Mouse (Mus musculus) macrophage (primary cell): Measurements from ENCODE around the gene Angptl6. TPM values are rescaled to one million over a fixed set of nuclear protein-coding genes. Genes with fewer than 3 reads are reported as not detected.

Experiments used
- H3K27ac ChIP-seq: fragments of 350-480 bp; formaldehyde crosslinking; 2 replicates; pipeline ENCODE4 v1.9.0; 2021
- H3K36me3 ChIP-seq: fragments of 350-480 bp; formaldehyde crosslinking; 2 replicates; pipeline ENCODE4 v1.9.0; 2021; ENCODE audit errors: inconsistent target
- H3K4me3 ChIP-seq: fragments of 350-480 bp; formaldehyde crosslinking; 2 replicates; pipeline ENCODE4 v1.9.0; 2021; ENCODE audit errors: inconsistent target
- H3K79me2 ChIP-seq: fragments of 350-480 bp; formaldehyde crosslinking; 2 replicates; pipeline ENCODE4 v1.9.0; 2021; ENCODE audit errors: inconsistent target
- WGBS: methylation state at CpG from one replicate; pipeline ENCODE4 v1.1.7; 2026; ENCODE audit warnings: inconsistent platforms; ENCODE audit not compliant: missing documents; 5-methylcytosine and 5-hydroxymethylcytosine counted together
- polyA plus RNA-seq: library from polyadenylated mRNA; stranded (reverse); fragments of 250-400 nt; gene quantifications from 3 replicates; pipeline ENCODE4 v1.2.4, GENCODE M21; 2018; ENCODE audit warnings: inconsistent platforms

Gene Angptl6
- polyA plus RNA-seq, 1 experiment from 2014 or later, result 0.46 TPM

DNA sequence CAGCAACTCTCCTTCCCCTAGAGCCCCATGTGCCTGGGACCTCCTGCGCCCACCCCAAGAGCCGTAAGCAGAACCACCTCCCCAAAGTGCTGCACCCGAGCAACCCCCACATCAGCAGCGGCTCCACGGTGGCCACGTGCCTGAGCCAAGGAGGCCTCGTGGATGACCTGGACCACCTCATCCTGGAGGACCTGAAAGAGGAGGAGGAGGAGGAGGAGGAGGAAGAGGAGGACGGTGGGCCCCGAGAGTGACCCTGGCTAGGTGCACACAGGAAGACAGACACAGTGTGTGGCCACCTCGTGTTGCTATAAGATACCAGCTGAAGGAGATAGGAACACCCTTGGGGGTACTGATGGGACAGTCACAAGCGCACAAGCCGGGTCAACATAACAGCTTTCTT lies 6.0 kb downstream of the Angptl6 start:
- H3K36me3 ChIP-seq, result peaks cover 16% of the 10 kb centered on the region; the same call in 1 of the 2 replicates
- no peaks in the 10 kb centered on the region for H3K79me2 ChIP-seq
- no peak overlapping the region for H3K4me3 ChIP-seq
- no peak overlapping the region for H3K27ac ChIP-seq
- 89% methylated on average over 12 of the region's 12 CpGs for WGBS

GRCm38 (mm10) chr9:20872991-20873390 lies 6.5 kb downstream of the Angptl6 start:
- H3K79me2 ChIP-seq, result no peaks in the 10 kb centered on the region
- 98% methylated on average over 10 of the region's 10 CpGs for WGBS
- H3K27ac ChIP-seq, result no peak overlapping the region
- peaks cover 16% of the 10 kb centered on the region; the same call in 1 of the 2 replicates for H3K36me3 ChIP-seq
- H3K4me3 ChIP-seq, result no peak overlapping the region

GRCm38 (mm10) chr9:20870211-20871173 lies 9.0 kb downstream of the Angptl6 start:
- no peak overlapping the region for H3K4me3 ChIP-seq
- WGBS, result 92% methylated on average over 12 of the region's 12 CpGs
- peaks cover 16% of the 10 kb centered on the region; the same call in 1 of the 2 replicates for H3K36me3 ChIP-seq
- H3K27ac ChIP-seq, result no peak overlapping the region
- H3K79me2 ChIP-seq, result no peaks in the 10 kb centered on the region

GRCm38 (mm10) chr9:20869246-20869645 lies 10.3 kb downstream of the Angptl6 start:
- Histone ChIP-seq H3K36me3 (peaks cover 16% of the 10 kb centered on the region; the same call in 1 of the 2 replicates), H3K27ac (no peak overlapping the region)
- 12% methylated on average over 19 of the region's 19 CpGs for WGBS

GRCm38 (mm10) chr9:20868448-20869001 lies 11.0 kb downstream of the Angptl6 start, which contains the start of gene A230050P20Rik:
Gene A230050P20Rik (plus strand): TSS chr9:20868642.
- 2% methylated on average over 53 of the region's 53 CpGs for WGBS
- no peak within 1 kb of the TSS for H3K27ac ChIP-seq

More at GRCm38 (mm10) chr9:20869246-20869645, 10.3 kb downstream of the Angptl6 start:
- Histone ChIP-seq H3K79me2 (no peaks in the 10 kb centered on the region), H3K4me3 (peak overlapping the region; percentile 53)

GRCm38 (mm10) chr9:20866879-20867278 lies 12.6 kb downstream of the Angptl6 start:
- no peaks in the 10 kb centered on the region for H3K79me2 ChIP-seq
- no peak overlapping the region for H3K27ac ChIP-seq
- no peak overlapping the region for H3K4me3 ChIP-seq
- 60% methylated on average over 3 of the region's 3 CpGs for WGBS
- no peaks in the 10 kb centered on the region; the same call in 1 of the 2 replicates for H3K36me3 ChIP-seq

More at GRCm38 (mm10) chr9:20868448-20869001, 11.0 kb downstream of the Angptl6 start, which contains the start of gene A230050P20Rik:
- Histone ChIP-seq H3K79me2 (no peaks in the 10 kb centered on the region), H3K36me3 (peaks cover 14% of the 10 kb centered on the region; the same call in 1 of the 2 replicates), H3K4me3 (peak within 1 kb of the TSS; percentile 53)

DNA sequence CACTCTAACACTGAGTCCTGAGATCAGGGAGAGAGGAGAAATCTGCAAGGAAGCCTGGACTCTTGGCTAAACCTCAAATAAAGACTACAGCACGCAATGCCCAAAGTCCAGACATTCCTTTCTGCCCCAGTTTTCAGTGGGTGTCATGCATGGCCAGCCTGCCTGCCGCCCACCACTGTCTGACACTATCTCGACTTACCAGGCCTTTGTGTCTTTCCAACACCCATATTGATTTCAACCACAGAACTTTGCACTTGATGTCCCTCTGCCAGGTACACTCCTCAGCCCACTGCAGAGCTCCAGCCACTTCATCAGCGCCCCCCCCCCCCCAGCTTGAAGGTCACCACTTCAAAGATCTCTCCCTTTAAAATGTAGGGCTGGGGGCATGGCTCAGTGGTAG lies 17.3 kb downstream of the Angptl6 start:
- Histone ChIP-seq H3K79me2 (no peaks in the 10 kb centered on the region), H3K27ac (no peak overlapping the region), H3K4me3 (no peak overlapping the region), H3K36me3 (no peaks in the 10 kb centered on the region)
- 61% methylated on average over 4 of the region's 4 CpGs for WGBS

GRCm38 (mm10) chr9:20861821-20862220 lies 17.7 kb downstream of the Angptl6 start:
- Histone ChIP-seq H3K4me3 (no peak overlapping the region), H3K27ac (no peak overlapping the region), H3K36me3 (no peaks in the 10 kb centered on the region), H3K79me2 (no peaks in the 10 kb centered on the region)
- 9% methylated on average over 4 of the region's 4 CpGs for WGBS

- WGBS, result 50% methylated on average over 6 of the region's 6 CpGs
These were observed 19.6 kb downstream of the Angptl6 start for GRCm38 (mm10) chr9:20859926-20860325.

GRCm38 (mm10) chr9:20857131-20857530 lies 22.4 kb downstream of the Angptl6 start:
- 6% methylated on average over 6 of the region's 6 CpGs for WGBS
- H3K27ac ChIP-seq, result no peak overlapping the region
- H3K36me3 ChIP-seq, result no peaks in the 10 kb centered on the region
- no peak overlapping the region for H3K4me3 ChIP-seq
- H3K79me2 ChIP-seq, result no peaks in the 10 kb centered on the region

More at GRCm38 (mm10) chr9:20859926-20860325, 19.6 kb downstream of the Angptl6 start:
- H3K4me3 ChIP-seq, result no peak overlapping the region
- no peaks in the 10 kb centered on the region for H3K79me2 ChIP-seq
- no peak overlapping the region for H3K27ac ChIP-seq
- no peaks in the 10 kb centered on the region for H3K36me3 ChIP-seq

- WGBS, result 100% methylated on average over 2 of the region's 2 CpGs
- H3K4me3 ChIP-seq, result no peak overlapping the region
- H3K27ac ChIP-seq, result no peak overlapping the region
- no peaks in the 10 kb centered on the region for H3K36me3 ChIP-seq
- no peaks in the 10 kb centered on the region for H3K79me2 ChIP-seq
These were observed 29.3 kb downstream of the Angptl6 start for GRCm38 (mm10) chr9:20850179-20850578.

GRCm38 (mm10) chr9:20842670-20843069 lies 36.9 kb downstream of the Angptl6 start:
- Histone ChIP-seq H3K36me3 (no peaks in the 10 kb centered on the region), H3K4me3 (no peak overlapping the region), H3K79me2 (no peaks in the 10 kb centered on the region), H3K27ac (no peak overlapping the region)
- 45% methylated on average over 2 of the region's 2 CpGs for WGBS

DNA sequence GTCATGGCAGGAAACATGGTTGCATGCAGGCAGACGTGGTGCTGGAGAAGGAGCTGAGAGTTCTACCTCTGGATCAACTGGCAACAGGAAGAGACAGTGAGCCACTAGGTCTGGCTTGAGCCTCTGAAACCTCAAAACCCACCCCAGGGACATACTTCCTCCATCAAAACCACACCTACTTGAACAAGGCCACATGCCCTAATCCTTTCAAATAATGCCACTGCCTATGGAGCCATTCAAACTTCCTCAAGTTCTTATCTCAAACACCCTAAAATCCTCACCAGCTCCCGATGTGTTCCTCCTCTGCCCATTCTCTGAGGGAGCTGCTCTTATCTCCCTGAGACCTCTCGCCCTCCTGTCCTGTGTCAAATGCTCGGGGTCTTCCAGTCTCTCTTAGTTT lies 37.3 kb downstream of the Angptl6 start:
- WGBS, result 38% methylated on average over 4 of the region's 4 CpGs
- Histone ChIP-seq H3K4me3 (no peak overlapping the region), H3K36me3 (no peaks in the 10 kb centered on the region), H3K27ac (no peak overlapping the region), H3K79me2 (no peaks in the 10 kb centered on the region)

DNA sequence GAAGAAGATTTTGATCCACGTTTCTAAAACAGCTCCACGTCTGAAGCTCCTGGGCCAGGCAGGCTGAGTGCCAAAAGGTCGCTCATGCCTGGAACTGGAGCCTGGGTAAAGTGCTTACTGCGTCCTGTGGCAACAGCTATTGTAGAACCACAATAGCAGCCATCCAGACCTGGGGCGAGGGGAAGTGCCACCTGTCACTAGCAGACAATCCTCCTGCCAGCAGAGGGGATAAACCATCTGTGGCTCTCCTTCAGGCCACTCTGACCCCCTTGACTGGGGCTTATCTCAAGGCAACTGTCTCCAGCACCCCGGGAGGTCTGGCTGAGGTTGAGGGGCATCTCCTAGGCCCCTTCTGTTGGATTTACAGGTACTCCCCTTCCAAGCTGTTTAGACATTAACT lies 40.6 kb downstream of the Angptl6 start:
- 76% methylated on average over 5 of the region's 6 CpGs for WGBS
- Histone ChIP-seq H3K79me2 (no peaks in the 10 kb centered on the region), H3K4me3 (no peak overlapping the region), H3K27ac (no peak overlapping the region), H3K36me3 (no peaks in the 10 kb centered on the region)
